Mouse (Mus musculus) testis, postnatal 14 days (tissue): ENCODE measurements at regions not wholly inside any gene's neighbourhood (a gene's known extent, or its start where the extent isn't known, plus 50 kb on each side); places are given as distances from the start of the nearest gene placed in this dataset.
"Not testable (repeated sequence)": the region's sequence is repeated elsewhere in the genome, so short reads cannot be mapped to it uniquely, and the experiment has no call there.

Experiments used
- DNase-seq: peaks from one replicate; pipeline ENCODE4 v3.0.0; 2021; ENCODE audit warnings: low spot score

DNA sequence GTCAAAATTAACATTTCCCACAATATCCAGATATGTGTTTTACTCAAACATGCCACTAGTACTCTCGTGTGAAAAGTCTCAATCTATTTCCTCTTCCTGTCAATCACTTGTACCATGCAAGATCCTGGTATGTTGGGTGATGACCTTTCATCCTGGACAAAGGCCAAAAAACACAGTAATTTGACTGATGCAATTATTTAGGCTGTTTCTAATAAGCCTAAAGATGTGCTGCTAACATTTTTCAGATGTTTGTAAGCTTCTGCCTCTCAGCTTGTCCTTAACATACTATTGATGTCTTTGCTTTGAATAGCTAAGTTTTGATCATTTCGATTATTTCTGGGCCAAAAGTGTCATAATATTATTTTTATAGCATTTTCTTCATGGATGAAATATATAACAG lies 418.4 kb upstream of the Arrdc4 start:
- DNase-seq: no peak

DNA sequence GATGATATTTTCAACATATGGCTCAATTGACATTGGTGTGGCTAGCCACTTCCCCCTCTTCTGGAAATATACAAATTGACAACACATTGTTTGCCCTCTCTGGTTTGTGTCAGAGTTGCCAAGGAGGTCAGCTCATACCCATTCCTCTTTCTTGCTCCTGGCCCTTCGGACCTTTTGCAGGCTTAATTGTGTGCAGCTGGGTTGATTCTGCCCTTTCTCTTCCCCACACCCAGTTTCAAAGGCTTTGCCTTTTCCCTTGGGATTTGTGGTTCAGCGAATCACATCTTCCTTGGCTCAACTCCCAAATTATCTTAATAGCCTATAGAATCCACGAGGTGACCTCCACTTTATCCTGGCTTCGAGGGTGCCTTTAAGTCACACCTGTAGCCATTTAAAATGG lies 412.9 kb upstream of the Arrdc4 start:
- DNase-seq: no peak

DNA sequence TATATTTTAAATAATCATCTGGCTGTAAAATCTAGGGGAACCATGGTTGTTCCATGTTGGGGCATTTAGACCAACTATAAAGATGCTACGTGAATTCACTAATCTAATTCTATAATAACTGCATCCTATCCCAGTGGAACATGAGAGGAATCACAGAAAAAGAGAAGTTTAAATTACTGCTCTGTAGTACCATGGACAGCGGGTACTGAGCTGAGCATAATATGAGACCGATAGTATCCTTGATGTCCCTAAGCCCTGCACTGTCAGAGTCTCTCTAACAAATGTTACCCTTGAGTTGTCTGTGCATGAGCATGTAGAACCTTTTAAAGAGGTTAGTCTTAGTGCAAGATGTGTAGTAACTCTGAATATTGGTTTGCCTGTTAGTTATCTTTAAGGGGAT lies 393.3 kb upstream of the Arrdc4 start:
- no peak for DNase-seq

DNA sequence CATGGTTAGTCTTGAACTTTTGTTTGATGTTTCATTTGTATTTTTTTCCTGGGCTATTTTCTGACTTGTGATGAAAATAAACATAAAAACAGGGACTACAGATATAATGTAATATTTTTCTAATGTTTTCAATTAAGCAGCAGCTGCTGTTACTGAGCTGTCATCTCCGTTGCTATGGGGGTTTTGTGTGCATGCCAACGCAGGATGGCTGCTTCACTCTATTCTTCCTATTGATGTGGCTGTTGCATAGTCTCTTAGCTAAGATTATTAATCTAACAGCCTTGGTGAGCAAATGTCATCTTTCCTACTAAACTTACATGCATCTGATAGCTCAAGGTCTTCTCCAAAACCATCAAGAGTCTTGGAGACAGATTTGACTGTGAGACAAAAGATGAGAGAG lies 384.4 kb upstream of the Arrdc4 start:
- no peak for DNase-seq

DNA sequence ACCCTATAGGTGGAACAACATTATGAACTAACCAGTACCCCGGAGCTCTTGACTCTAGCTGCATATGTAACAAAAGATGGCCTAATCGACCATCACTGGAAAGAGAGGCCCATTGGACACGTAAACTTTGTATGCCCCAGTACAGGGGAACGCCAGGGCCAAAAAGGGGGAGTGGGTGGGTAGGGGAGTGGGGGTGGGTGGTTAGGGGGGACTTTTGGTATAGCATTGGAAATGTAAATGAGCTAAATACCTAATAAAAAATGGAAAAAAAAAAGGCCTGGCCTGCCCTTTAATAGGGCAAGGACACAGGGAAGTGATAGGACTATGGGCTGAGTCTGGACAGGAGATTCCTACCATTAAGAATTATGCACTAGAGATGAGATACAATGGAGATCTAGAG lies 352.7 kb upstream of the Arrdc4 start:
- not testable (repeated sequence) for DNase-seq

DNA sequence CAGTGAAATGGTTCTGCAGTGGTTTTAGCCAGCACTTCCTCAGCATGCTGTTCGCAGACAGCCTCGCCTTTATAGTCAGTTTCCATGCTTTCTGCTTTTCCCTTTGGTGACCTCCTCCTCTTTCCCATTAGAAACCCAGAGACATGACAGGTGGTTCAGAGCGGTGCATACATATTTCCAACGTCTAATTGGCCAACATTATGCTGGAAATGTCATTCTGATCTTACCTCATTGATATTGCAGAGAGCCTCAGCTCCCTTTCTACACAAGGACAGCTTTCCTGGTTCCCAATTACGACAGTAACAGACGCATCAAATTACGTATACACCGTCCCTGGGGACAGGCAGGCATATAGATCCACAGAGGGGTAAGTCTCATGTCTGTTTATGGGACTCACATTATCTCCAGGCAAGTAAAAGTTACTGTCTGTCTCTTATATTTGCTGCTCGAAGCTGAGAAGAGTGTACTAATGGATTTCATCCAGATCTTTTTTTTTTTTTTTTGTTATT lies 348.6 kb upstream of the Arrdc4 start:
- no peak for DNase-seq

DNA sequence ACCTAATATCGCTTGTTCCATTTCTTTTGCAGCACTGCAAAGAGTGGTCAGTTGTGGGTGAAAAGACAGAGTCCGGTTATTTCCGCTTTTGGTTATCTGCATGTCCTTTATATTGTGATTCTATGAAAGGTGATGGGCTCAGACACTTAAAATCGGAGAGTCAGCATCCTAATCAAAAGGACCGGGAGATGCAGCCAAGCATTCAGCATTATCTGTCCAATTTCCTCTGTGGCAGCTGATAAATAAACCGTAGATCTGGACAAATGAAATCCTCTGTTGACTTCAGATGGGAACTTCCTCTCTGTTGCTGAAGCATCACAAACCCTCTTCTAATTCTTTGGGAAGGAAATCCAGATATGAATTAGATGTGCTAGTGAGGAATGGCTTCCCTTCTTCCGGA lies 325.7 kb upstream of the Arrdc4 start:
- no peak for DNase-seq

DNA sequence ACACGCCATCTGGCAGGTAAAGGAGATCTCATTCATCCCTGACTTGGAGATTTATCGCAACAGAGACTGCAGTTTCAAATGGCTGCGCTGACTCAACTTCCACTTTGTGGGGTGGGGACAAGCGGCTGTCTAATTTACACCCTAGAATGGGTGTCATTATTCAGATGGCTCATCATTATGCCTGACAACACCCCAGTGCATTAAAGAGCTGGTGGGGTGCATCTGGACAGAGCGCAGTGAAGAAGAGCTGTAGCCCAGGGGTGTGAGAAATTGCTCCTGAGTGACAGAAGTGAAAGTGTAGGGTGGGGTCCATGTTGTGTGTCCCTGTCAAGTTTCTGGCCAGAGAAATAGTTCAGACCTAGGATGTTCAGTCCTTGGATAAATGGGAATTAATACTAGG lies 314.0 kb upstream of the Arrdc4 start:
- DNase-seq: no peak

DNA sequence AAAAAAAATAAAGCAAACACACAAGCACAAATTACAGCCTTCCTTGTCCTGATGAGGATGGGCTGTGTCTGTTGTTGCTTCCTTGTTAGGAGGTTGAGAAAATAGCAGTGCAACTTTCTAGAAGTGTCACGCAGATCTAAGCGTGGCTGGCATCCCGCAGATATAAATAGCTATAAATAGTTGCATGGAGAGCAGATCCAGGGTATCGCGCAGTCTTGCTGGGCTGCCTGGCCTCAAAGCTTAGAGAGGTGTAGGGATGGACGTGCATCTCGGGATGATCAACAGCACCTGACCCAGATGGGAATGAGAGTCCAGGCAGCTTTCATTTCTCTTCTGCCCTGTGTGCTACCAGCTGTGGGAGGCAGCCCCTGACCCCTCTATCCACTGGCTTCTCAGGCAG lies 313.5 kb upstream of the Arrdc4 start:
- no peak for DNase-seq

DNA sequence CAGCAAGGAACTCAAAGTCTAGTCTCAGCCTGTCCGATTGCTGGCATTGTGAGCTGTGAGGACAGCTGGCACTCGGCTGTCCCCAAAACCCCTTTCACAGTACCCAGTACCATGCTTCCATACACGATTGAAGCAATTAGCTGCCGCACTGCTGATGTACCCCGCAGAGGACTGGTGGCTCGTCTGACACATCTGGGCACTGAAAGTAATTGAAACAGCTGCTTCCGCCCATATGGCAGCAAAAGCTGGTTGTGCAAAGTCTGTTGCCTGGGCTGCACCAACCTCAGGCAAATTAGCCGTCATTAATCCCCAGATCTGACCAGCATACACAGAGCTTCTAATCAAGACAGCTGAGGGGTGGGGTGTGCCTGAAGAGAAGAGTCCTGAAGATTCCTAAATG lies 313.1 kb upstream of the Arrdc4 start:
- no peak for DNase-seq

DNA sequence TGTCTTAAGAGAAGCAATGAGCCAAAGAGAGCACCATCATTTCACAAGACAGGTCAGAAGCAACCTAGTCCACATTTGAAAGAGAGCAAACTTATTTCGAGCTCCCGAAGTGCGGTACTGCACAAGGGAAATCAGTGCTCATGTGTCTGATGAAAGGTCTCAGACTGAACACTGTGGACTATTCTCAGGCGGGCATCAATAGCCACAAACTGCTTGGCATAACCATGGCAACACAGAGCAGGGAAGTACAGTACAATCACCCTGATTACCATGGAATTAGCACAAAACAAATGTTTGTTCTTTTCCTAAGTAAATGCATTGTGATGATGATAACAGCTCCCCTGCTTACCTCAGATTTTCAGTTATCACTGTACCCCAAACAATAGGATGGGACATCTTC lies 312.2 kb upstream of the Arrdc4 start:
- DNase-seq: no peak

DNA sequence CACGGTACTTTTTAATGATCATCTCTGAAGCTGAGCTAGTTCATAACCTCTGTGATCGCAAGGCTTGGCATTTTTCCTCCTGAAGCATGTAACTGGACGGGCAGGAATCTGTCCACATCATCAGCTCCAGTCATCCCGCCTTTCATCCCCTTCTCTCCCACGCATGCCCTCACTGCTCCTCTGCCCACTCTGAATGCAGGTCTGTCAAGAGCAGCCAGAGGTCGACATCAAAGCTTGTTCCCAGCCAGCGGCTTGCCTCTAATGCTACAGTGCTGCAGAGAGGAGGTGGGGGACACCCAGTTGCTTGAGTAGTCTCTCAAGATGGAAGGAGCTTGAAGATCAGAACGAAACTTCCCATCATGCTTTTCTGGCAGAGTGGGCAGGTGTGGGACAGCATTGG lies 267.5 kb upstream of the Arrdc4 start:
- DNase-seq: no peak

DNA sequence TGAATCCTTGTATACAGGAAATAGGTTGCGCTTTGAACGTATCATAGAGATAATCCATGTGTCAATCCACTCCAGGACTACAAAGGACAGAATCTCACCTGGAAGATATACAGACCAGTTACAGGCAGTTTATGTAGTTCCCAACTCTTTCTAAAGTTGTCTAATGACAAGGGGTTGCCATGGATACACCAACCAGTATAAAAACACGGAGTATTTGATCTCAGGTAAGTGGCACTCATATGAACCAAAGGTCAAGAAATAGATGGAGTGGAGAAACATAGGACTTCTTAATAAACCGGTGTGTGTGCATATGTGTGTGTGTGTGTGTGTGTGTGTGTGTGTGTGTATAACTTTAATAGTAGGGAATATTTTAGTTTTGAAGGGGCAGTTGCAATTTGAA lies 266.0 kb upstream of the Arrdc4 start:
- no peak for DNase-seq

DNA sequence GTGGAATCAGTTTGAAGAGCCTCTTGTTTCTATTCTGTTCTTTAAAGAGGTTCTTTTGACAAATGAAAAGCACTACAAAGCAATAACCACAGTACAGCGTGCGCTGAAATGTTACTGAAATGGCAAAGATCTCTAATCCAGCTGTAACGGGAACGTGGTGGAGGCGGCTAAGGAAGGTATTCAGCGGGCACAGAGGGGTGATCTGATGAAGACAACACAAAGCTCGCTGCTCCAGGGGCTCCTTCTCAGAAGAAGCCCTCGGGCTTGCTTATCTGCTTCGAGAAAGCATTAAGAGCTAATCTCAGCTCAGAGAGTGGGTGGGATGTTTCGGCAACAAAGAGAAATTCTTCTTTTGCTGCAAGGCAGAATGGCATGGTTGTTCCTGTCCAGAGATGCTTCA lies 258.2 kb upstream of the Arrdc4 start:
- DNase-seq: no peak

DNA sequence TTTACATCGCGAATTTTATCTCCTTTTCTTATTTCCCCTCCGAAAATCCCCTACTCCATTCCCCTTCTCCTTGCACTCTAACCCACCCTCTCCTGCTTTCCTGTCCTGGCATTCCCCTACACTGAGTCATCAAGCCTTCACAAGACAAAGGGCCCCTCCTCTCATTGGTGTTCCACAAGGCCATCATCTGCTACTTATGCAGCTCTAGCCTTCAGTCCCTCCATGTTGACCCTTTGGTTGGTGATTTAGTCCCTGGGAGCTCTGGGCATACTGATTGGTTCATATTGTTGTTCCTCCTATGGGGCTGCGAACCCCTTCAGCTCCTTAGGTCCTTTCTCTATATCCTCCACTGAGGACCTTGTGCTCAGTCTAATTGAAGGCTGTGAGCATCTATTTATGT lies 239.0 kb upstream of the Arrdc4 start:
- no peak for DNase-seq

DNA sequence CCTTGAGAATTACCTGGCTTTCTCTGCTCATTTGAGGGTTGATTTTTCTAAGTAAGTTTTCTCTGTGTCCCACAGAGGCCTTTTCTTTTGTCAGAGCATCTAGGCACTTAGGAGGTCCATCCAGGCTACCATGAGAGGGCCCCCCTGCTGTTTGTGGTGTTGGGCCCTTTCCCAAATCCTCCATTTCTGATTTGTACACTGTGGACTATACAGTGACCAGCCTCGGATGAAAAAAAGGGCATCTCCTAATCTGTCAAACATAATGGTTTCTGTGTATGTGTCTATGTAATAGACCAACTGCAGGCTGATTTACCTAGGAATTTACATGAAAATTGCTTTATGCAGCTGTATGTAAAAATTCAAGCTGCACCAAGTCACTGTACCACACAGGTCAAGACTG lies 234.9 kb upstream of the Arrdc4 start:
- DNase-seq: no peak

DNA sequence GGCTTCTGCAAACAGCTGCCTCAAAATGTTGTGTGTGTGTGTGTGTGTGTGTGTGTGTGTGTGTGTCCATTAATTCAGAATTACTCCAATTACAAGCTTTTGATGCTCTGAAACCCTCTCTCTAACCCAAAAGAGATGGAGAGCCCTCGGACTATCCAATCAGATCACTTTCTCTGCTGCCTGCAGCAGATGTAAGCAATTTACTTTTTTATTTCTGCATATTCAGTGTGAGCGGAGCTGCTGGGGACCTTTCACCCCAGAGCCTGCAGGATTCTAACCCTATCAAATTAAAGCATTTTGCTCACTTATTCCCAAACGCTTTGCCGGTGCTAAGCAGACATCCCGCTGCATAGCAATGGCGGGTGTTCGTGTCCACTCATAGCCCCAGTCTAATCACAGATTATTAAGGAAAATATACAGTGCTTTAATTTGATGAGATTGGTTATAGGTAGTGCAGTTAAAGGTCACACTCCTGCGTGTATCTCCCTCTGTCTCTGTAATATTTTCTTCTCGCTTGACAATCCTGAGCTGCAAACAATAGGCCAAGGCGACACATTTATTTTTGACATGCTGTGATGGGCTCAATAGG lies 234.0 kb upstream of the Arrdc4 start:
- DNase-seq: no peak

DNA sequence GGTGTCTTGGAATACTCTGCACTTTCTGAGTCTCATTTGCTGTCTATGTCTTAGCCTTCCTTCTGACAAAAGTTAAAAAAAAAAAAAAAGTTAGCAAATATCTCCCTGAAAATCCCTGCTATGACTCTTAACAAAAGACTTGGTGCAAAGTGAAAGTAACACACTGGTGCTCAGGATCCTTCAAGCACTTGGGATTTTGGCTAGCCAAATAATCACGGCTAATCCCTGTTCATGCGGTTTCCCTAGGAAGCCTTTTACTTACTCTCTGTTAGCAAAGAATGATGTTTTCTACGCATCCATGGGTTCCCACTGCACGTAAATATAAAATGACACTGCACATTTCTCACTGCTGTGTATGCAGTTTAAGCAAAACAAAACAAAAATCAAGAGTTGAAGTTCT lies 229.5 kb upstream of the Arrdc4 start:
- DNase-seq: no peak

DNA sequence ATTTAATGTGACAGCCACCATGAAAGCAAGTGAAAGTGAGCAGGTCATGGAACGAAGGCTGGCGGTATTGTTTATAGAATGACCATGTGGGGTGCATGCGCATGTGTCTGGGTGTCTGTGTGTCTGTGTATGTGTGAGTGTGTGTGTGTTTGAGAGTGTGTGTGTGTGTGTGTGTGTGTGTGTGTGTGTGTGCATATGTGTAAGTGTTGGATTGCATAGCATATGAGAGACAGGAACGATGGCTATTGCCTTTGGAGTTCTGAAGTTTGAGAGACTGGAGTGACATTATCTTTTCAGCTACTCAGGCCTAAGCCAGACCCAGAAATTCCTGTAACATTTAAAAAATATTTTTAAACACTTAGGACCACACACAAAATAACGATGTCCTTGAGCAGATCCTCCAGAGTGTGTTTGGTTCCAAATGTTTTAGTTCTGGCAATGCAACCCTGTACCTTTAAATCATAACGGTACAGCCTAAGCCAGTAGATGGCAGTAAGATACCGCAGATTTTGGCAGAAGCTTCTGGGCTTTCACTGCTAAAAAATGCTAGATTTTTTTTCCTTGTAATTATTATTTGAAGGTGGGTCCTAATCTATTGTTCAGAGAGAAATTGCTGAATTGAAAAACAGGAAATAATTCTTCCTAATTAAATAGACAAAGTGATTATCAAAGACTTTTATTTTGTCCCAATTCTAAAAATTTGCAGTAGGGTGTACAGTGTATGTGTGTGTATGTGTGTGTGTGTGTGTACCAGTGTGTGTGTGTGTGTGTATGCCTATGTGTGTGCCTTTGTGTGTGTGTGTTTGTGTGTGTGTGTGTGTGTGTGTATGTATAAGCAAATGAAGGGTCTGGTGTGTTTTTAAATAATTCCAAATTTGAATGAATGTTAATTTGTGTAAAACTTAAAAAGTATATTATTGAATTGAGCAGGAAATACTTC lies 228.0 kb upstream of the Arrdc4 start:
- DNase-seq: peak; percentile 44

DNA sequence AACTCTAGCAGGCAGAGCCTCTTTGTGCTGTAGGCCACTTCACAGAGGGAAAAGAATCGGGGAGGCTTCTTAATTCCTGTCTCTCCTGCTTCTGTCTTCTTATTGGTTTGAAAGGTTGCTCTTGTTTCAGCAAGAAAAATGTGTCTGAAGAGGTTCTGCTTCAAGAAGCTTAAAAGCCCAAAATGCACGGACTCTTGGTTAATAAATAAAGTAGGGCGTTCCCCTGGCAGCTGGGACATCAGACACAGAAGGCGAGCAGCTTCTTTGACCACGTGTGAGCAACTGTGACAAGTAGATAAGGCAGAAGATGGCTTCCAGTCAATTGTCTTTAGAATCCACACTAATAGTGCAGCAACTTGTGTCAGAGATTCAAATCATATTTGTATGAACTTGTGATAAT lies 226.9 kb upstream of the Arrdc4 start:
- DNase-seq: no peak

DNA sequence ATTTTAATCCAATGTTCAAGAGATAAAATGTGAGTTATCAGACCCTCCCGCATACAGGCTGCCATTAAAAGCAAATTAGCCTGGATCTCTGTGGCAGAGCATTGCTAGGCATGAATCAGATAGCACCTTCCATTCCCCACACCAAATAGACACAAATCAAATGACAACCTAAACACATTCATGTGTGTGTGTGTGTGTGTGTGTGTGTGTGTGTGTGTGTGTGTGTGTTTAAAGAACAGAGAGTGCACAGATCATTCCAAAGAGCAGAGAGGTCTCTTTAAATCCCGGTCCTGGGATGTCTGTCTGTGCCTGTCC lies 226.5 kb upstream of the Arrdc4 start:
- DNase-seq: no peak

DNA sequence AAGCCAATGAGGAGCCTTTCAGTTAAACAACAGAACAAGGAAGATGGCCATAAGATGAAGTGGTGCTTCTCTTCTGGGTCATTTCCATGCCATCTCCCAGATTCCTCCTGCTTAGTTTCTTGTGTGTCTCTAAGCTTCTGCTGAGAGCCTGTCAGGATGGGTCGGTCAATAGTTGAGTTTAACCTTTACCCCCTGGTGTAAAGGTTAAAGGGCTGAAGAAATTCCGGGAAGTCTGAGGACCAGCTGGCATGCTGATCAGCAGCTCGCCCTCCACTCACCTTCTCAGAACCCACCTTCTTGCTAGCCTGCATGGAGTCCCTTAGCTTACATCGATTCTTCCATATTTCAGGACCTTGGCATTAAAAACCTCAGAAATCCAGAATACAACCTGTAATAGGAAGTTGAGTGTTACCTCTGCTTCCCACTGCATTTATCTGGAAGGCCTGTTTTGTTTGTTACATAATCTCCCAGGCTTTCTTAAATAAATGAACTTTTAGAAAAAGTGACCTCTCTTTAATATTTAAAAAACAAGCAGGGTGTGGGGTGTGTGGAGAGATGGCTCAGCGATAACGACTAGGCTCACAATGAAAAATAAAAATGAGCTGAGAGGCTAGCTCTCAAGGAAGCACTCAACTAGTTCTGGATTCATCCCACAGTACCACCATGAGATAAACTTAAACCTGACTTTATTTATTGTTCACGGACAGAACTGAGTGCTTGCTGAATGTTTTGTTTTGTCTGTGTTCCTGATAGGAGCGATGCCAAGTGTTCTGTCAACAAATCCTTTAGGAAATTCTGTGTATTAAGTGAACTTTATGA lies 225.9 kb upstream of the Arrdc4 start:
- no peak for DNase-seq
